Mouse (Mus musculus): ENCODE measurements around the gene Gfpt1. TPM values are rescaled to one million over a fixed set of nuclear protein-coding genes. Genes with fewer than 3 reads are reported as not detected.

Gfpt1 gene
- polyA plus RNA-seq (2016; fragmentation: Nextera tagmentation; extraction: Ambion mirVana): 16.4 and 20.9 TPM in 2 replicates

DNA sequence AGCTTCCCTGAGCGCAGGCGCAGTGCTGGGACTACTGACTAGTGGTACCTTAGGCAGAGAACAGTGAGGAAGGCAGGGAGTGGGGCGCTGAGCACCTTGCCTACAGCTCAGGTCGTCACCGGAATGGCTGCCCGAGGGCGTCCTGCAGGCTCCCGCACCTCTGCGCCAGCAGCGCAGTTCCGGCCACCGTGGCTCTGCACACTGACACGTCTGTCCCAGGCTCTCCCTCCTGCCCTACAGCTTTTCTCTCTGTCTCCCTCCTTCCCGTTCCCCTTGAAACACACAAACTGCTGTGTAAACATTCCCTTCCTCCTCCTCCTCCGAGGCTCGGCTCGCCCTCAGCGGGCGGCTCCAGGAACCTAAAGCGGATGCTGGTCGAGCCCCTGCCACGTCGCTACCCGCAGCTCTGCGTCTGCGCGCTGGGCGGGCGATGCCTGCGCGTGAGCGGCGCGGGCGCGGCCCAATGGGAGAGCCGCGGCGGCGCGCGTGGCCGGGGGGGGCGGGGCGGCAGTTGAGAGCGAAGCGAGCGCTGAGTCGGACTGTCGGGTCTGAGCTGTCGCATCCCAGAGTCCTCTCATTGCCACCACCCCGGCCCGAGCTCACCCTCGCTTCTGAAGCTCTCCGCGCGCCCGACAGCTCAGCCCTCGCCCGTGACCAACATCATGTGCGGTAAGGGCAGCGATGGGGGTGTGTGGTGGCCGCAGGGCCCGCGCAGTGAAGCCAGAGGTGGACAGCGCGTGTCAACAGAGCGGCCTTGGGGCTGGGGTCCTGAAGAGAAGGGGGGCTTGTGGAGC, at the start of gene Gfpt1:
Gene Gfpt1, plus strand, starts transcription at position 510 of the 794 bp plus-strand sequence.
- H3K27me3 ChIP-seq (replicated peaks): no peaks in the 10 kb centered on the region
- WGBS: under 1% methylated on average over 68 of the region's 68 CpGs
- H3K4me3 ChIP-seq: peak within 1 kb of the TSS; percentile 63

DNA sequence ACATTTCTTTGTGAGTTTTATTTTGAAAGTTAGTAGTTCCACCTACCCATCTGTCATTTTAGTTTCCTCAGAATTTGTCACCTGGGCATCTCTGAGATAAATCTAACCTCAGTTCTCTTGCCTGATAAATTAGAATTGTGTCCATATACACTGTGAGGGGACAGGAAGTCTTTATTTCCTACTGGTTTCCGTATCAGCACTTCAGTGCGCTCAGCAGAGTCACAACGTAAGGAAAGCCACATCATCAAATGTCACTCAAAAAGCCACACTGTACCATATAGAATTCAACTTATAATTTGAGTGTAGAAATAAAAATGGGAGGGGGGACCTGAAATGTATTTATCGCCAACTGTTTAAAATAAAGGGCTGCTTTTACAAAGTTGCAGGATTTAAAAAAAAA, 48.4 kb upstream of the Gfpt1 start:
- Histone ChIP-seq H3K9me3 (no peaks in the 10 kb centered on the region), H3K4me3 (no peak overlapping the region), H3K4me2 (replicated peaks) (no peak overlapping the region), H3K27ac (no peak overlapping the region), H3K27me3 (replicated peaks) (no peaks in the 10 kb centered on the region), H3K4me1 (no peaks in the 10 kb centered on the region), H3K9ac (no peak overlapping the region), H3K36me3 (peaks cover 20% of the 10 kb centered on the region)
- no peak for ATAC-seq (ENCODE audit: low FRiP score, low read depth)
- WGBS: 91% methylated on average over 4 of the region's 4 CpGs

More for the DNA sequence above, at the start of gene Gfpt1:
- ATAC-seq (ENCODE audit: low FRiP score, low read depth): peak; percentile 96
- Histone ChIP-seq H3K4me1 (peaks cover 14% of the 10 kb centered on the region; the same call in 1 of the 2 replicates), H3K9ac (peak within 1 kb of the TSS; percentile 78), H3K4me2 (replicated peaks) (peak within 1 kb of the TSS; percentile 76), H3K9me3 (no peaks in the 10 kb centered on the region), H3K36me3 (no peaks in the 10 kb centered on the region), H3K27ac (peak within 1 kb of the TSS; percentile 88)

DNA sequence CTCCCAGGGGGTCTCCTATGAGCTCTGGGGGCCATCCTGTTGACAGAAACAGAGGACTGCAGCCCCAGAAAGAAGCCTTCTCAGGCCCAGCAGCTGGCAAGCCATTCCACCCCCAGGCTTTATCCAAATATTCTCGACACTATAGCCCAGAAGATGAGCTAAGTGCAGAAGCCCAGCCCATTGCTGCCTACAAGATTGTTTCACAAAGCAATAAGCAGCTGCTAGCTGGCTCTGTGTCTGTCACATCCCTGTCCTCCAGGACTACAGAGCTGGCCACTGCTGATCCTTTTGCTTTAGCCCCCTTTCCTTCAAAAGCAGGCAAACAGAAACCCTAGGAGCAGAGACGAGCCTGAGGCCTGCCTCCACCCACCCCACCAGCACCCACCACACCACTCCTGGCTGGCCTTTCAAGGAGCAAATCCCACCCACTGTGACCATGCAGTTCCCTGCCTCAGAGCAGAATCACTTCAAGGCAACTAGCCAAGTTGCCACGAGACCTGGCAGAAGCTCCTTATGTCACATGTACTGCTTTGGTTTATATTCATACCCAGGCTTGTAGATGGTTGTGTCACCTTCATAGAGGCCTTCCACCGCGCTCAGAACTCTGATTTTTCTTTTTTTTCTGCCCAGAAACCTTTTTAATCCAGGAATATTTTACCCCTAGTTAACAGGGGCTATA, 45.9 kb upstream of the Gfpt1 start:
- ATAC-seq (ENCODE audit: low FRiP score, low read depth): no peak
- peaks cover 22% of the 10 kb centered on the region for H3K36me3 ChIP-seq
- H3K9me3 ChIP-seq: no peaks in the 10 kb centered on the region
- no peaks in the 10 kb centered on the region for H3K27me3 ChIP-seq (replicated peaks)
- no peak overlapping the region for H3K9ac ChIP-seq
- H3K4me3 ChIP-seq: no peak overlapping the region
- 86% methylated on average over 5 of the region's 5 CpGs for WGBS
- no peak overlapping the region for H3K4me2 ChIP-seq (replicated peaks)
- no peaks in the 10 kb centered on the region for H3K4me1 ChIP-seq
- H3K27ac ChIP-seq: no peak overlapping the region

DNA sequence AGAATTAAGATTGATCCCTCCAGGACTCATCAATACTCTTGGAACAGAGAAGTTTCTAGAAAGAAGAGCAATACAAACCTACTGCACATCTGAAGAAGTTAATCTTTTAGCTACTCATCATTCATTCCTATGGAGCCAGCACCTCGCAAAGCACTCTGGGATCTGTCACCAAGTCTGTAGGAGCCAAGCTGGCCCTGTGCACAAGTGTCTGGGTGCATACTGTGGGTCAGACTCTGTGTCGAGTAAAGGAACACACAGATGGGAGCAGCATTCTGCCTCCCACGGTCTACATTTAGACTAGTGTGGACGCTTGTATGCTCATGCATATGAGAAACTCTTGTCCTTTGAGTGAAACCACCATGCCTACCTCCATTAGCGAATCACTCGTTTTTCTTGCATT, 45.3 kb upstream of the Gfpt1 start:
- no peak for ATAC-seq (ENCODE audit: low FRiP score, low read depth)
- no peak overlapping the region for H3K4me2 ChIP-seq (replicated peaks)
- no peak overlapping the region for H3K27ac ChIP-seq
- no peak overlapping the region for H3K9ac ChIP-seq
- 94% methylated on average over 6 of the region's 6 CpGs for WGBS
- no peaks in the 10 kb centered on the region for H3K4me1 ChIP-seq
- peaks cover 22% of the 10 kb centered on the region for H3K36me3 ChIP-seq
- H3K4me3 ChIP-seq: no peak overlapping the region
- H3K27me3 ChIP-seq (replicated peaks): no peaks in the 10 kb centered on the region
- H3K9me3 ChIP-seq: no peaks in the 10 kb centered on the region

DNA sequence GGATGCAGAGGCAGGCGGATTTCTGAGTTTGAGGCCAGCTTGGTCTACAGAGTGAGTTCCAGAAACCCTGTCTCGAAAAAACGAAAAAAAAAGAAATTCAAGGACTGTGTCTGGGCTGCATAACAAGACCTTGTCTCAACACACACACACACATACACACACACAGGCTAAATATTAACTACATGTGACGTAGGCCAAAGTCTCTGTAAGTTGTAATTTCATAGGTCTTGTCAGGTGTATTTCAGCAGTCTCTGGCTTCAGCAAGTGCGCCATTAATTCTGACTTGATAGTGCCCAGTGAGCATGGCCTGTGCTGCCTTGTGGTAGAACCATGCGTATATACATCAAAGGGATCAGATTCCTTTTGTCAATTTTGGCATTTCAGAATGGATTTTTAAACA, 40.7 kb upstream of the Gfpt1 start:
- Histone ChIP-seq H3K9me3 (no peaks in the 10 kb centered on the region), H3K27me3 (replicated peaks) (no peaks in the 10 kb centered on the region), H3K36me3 (peaks cover 9% of the 10 kb centered on the region), H3K9ac (no peak overlapping the region), H3K4me2 (replicated peaks) (no peak overlapping the region), H3K27ac (no peak overlapping the region), H3K4me3 (no peak overlapping the region), H3K4me1 (no peaks in the 10 kb centered on the region)
- 89% methylated on average over 6 of the region's 6 CpGs for WGBS
- no peak for ATAC-seq (ENCODE audit: low FRiP score, low read depth)

DNA sequence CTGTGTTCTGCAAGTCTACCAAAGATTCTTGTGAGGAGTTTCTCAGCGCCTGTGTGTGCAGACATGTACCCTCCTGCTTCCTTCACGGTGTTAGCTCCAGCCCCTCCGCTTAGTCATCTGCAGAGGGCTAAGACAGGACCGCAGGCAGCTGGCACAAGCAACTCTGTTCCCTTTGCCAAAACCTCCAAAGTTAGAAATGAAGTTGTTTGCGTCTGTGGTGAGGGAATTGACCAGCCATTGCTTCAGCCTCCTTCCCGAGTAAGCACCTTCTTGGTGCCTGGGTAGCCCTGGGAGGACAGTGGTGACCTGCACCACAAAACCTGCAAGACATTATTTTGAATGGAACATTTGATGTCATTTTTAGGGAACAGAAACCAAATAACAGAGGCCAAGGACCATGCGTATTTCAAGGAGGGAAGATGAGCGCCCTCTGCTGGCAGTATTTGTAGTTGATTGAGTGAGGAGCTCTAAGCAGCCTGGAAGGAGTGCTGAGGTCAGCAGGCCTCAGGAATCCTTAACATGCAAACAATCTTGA, 40.1 kb upstream of the Gfpt1 start:
- no peak overlapping the region for H3K9ac ChIP-seq
- H3K36me3 ChIP-seq: peaks cover 3% of the 10 kb centered on the region; the same call in 1 of the 2 replicates
- no peak overlapping the region for H3K4me3 ChIP-seq
- no peaks in the 10 kb centered on the region for H3K4me1 ChIP-seq
- 58% methylated on average over 8 of the region's 8 CpGs for WGBS
- no peaks in the 10 kb centered on the region for H3K9me3 ChIP-seq
- no peak overlapping the region for H3K27ac ChIP-seq
- H3K4me2 ChIP-seq (replicated peaks): no peak overlapping the region
- H3K27me3 ChIP-seq (replicated peaks): no peaks in the 10 kb centered on the region
- peak; percentile 29; the same call in 1 of the 2 replicates for ATAC-seq (ENCODE audit: low FRiP score, low read depth)

DNA sequence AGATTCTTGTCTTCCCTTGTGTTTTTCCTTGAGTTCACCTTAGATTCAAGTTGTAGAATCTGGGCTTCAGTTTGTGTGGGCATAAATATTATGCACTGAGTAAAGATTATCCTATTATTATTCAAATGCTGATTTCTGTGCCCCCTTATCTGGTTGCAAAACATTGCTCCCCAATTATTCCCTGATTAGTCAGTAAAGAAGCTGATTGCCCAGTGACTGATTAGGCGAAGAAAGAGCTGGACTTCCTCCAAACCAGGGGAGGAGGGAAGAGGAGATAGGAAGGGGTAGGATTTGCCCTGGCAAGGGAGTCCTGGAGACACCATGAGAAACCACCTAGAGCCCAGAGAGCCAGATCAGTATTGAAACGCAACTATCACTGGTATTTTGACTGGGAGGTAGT, 38.5 kb upstream of the Gfpt1 start:
- H3K9ac ChIP-seq: no peak overlapping the region
- H3K4me1 ChIP-seq: no peaks in the 10 kb centered on the region
- 77% methylated on average over 2 of the region's 2 CpGs for WGBS
- ATAC-seq (ENCODE audit: low FRiP score, low read depth): no peak
- no peaks in the 10 kb centered on the region for H3K9me3 ChIP-seq
- no peak overlapping the region for H3K4me2 ChIP-seq (replicated peaks)
- no peaks in the 10 kb centered on the region for H3K27me3 ChIP-seq (replicated peaks)
- H3K36me3 ChIP-seq: peaks cover 3% of the 10 kb centered on the region; the same call in 1 of the 2 replicates
- H3K27ac ChIP-seq: no peak overlapping the region
- H3K4me3 ChIP-seq: no peak overlapping the region

DNA sequence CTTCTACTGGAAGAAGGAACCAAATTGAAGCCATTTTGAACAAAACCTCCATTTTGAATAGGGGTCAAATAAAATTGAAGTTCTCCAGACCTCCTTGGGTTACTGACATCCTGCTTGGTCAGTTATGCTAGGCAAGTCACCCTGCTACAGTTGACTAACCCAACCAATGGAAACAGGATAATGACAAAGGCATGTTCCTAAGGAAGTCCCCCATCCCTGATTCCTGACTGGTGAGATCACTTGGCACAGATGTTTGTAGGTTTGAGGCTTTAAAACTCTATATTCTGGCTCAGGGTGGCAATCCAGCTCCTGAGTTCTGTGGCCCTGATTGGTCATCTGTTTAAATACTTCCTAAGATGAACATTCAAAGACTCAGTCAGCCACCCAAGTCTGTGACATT, 37.1 kb upstream of the Gfpt1 start:
- no peaks in the 10 kb centered on the region for H3K36me3 ChIP-seq
- no peak overlapping the region for H3K9ac ChIP-seq
- peaks cover 5% of the 10 kb centered on the region for H3K4me1 ChIP-seq
- H3K9me3 ChIP-seq: no peaks in the 10 kb centered on the region
- H3K4me3 ChIP-seq: no peak overlapping the region
- no peaks in the 10 kb centered on the region for H3K27me3 ChIP-seq (replicated peaks)
- no peak overlapping the region for H3K27ac ChIP-seq
- ATAC-seq (ENCODE audit: low FRiP score, low read depth): no peak
- no peak overlapping the region for H3K4me2 ChIP-seq (replicated peaks)

DNA sequence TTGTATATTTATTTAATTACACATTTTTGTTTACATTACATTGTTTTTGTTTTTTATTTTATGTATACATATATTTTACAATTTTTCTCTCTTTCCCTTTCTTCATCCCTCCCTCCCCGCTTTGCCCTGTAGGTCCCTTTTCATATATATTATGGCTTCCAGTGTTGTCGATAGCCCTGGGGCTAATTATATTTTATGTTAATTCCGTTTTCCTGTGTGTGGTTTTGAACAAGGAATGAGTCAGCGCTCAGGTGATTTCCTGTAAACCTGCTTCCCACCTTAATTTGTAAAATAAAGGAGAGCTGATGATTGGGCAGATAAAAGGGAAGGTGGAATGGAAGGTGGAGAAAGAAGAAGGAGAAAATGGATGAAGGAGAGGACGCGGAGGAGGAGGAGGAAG, 33.8 kb upstream of the Gfpt1 start, which contains the start of gene Nfu1:
Gene Nfu1, plus strand, starts transcription at position 350 of the 400 bp plus-strand sequence.
- ATAC-seq (ENCODE audit: low FRiP score, low read depth): no peak
- peaks cover 4% of the 10 kb centered on the region; the same call in 1 of the 2 replicates for H3K36me3 ChIP-seq

DNA sequence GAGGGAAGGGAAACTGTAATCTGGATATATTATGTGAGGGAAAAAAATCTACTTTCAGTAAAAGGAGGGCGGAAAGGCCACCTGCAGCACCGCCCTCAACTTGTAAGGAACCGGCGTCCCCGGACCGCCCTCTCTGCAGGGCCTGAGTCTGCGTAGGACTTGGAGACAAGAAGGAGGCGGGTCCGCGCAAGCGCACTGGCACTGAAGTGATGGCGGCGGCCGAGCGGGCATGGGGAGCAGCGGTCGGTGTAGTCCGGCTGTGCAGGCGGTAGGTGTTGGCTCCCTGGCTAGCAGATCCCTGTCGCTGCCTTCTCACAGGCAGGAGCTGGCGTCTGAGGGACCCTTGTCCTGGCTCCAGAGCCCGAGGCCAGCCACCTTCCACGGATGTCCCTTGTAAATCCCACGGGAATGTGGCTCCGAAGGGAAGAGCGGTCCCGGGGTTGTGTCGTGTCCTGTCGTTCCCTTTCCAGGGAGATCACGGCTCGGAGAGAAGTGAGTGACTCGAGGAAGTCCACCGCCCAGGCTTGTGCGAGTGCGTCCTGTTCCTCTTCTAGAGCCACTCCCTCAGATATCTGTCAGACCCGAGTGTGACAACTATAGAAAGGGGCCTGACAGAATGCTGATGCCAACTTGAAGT, 32.8 kb upstream of the Gfpt1 start:
- peak; percentile 95 for ATAC-seq (ENCODE audit: low FRiP score, low read depth)

More for the DNA sequence above, 33.8 kb upstream of the Gfpt1 start, which contains the start of gene Nfu1:
- Histone ChIP-seq H3K9me3 (no peaks in the 10 kb centered on the region), H3K27me3 (replicated peaks) (no peaks in the 10 kb centered on the region), H3K4me3 (peak within 1 kb of the TSS; percentile 81), H3K9ac (peak within 1 kb of the TSS; percentile 91), H3K27ac (peak within 1 kb of the TSS; percentile 57; the same call in 1 of the 2 replicates), H3K4me1 (peaks cover 7% of the 10 kb centered on the region), H3K4me2 (replicated peaks) (peak within 1 kb of the TSS; percentile 67)
- WGBS: 80% methylated on average over 6 of the region's 6 CpGs

DNA sequence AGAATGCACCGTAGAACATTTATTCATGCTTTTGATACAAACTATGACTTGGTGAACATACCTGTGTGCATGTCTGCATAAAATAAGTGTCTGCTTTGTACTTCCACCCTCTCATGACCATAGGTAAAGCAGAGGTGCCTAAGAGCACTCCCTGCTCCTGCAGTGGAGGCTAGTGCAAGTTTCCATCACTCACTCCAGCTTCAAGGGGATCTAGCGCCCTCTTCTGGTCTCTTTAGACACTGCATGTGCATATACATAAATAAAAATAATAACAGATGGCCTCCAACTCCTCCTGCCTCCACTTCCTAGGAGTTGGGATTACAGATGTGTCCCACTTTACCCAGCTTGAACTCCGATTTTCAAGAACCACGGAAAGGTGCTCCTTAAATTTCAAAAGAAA, 25.7 kb upstream of the Gfpt1 start:
- 0 out of 2 replicates have a peak, but pooled peaks cover 6% of the 10 kb centered on the region for H3K9me3 ChIP-seq
- no peak overlapping the region for H3K4me2 ChIP-seq (replicated peaks)
- no peak for ATAC-seq (ENCODE audit: low FRiP score, low read depth)
- H3K36me3 ChIP-seq: peaks cover 48% of the 10 kb centered on the region
- H3K4me1 ChIP-seq: no peaks in the 10 kb centered on the region
- H3K9ac ChIP-seq: no peak overlapping the region
- no peaks in the 10 kb centered on the region for H3K27me3 ChIP-seq (replicated peaks)
- no peak overlapping the region for H3K27ac ChIP-seq
- WGBS: 66% methylated on average over 4 of the region's 4 CpGs
- no peak overlapping the region for H3K4me3 ChIP-seq

More for the DNA sequence above, 32.8 kb upstream of the Gfpt1 start:
- Histone ChIP-seq H3K27ac (peak overlapping the region; percentile 57; the same call in 1 of the 2 replicates), H3K36me3 (peaks cover 6% of the 10 kb centered on the region; the same call in 1 of the 2 replicates), H3K9me3 (no peaks in the 10 kb centered on the region), H3K4me2 (replicated peaks) (peak overlapping the region; percentile 67), H3K9ac (peak overlapping the region; percentile 91), H3K4me3 (peak overlapping the region; percentile 81), H3K27me3 (replicated peaks) (no peaks in the 10 kb centered on the region), H3K4me1 (peaks cover 7% of the 10 kb centered on the region)
- under 1% methylated on average over 36 of the region's 36 CpGs for WGBS

DNA sequence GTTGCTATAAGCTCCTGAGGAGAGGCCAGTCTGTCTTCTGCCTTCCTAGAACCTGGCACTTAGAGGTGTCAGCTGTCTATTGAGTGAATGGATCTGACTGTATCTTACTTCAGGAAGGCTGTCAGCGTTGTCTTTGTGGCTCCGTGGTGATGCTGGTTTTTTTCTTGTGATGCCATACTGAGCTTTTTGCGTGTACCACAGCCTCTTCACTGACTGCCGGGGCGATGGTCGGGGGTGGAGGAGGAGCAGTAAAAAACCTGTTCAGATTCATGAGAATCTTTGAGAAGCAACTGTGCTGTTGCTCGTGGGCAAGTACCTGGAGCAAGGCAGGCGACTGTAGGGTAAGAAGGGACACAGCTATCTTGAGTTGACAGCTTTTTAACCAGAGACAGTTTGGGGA, 23.8 kb upstream of the Gfpt1 start:
- Histone ChIP-seq H3K4me2 (replicated peaks) (no peak overlapping the region), H3K4me1 (no peaks in the 10 kb centered on the region), H3K27ac (no peak overlapping the region), H3K27me3 (replicated peaks) (no peaks in the 10 kb centered on the region), H3K4me3 (no peak overlapping the region), H3K9ac (no peak overlapping the region), H3K36me3 (peaks cover 57% of the 10 kb centered on the region), H3K9me3 (0 out of 2 replicates have a peak, but pooled peaks cover 6% of the 10 kb centered on the region)
- WGBS: 94% methylated on average over 8 of the region's 8 CpGs
- no peak for ATAC-seq (ENCODE audit: low FRiP score, low read depth)

All from neural tube, embryonic 12.5 days (tissue).